Mouse (Mus musculus): Measurements from ENCODE around the gene Tfdp2.
A peak's percentile ranks its signal among the peaks of the same experiment; 100 is the strongest.

Gene Tfdp2

DNA sequence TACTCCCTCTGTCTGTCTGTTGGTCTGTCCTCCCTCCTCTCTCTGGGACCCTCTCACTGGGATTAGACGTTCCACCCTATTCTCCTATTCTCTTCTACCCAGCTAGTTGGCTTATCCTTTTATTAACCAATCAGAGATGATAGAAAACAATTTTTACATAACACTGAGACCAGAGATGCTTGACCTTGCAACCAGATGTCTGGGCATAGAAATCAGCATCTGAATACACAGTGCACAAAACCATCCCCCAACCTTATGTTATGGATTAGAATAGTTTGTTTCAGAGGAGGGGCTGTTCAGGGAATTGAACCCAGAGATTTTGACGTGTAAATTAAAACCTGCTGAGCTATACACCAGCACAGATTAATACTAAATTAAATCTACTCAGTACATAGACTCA is 34.2 kb downstream of the Tfdp2 start:
- DNase-seq = no peak

- DNase-seq = no peak
Observed at GRCm38 (mm10) chr9:96235477-96235876, 39.4 kb downstream of the Tfdp2 start.

- no peak for DNase-seq
Observed at GRCm38 (mm10) chr9:96237391-96237790, 41.3 kb downstream of the Tfdp2 start.

DNA sequence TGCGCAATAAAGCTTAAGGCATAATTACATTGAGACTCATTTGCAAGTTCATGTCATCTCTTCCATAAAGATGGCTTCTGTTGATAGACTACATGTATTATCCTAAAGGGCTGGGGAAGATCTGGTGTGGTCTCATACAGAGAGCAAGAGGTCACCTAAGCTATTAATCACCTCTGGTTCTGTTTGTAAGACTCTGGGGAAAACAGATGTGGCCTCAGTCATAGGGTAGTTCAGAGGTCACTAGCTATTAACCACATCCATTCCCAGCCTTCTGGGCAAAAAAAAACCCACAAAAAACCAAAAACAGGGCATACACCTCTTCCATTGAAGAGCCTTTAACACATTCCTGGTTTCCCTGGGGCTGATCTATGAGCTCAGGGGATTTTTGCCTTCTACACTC is 42.2 kb downstream of the Tfdp2 start:
- no peak for DNase-seq

- DNase-seq = no peak
Observed at GRCm38 (mm10) chr9:96241134-96242097, 45.3 kb downstream of the Tfdp2 start.

GRCm38 (mm10) chr9:96243915-96244314 is 47.8 kb downstream of the Tfdp2 start:
- peak; percentile 13 for DNase-seq

GRCm38 (mm10) chr9:96254812-96255211 is 58.7 kb downstream of the Tfdp2 start:
- DNase-seq = no peak

GRCm38 (mm10) chr9:96258478-96258877 is 62.4 kb downstream of the Tfdp2 start:
- peak; percentile 17 for DNase-seq

DNA sequence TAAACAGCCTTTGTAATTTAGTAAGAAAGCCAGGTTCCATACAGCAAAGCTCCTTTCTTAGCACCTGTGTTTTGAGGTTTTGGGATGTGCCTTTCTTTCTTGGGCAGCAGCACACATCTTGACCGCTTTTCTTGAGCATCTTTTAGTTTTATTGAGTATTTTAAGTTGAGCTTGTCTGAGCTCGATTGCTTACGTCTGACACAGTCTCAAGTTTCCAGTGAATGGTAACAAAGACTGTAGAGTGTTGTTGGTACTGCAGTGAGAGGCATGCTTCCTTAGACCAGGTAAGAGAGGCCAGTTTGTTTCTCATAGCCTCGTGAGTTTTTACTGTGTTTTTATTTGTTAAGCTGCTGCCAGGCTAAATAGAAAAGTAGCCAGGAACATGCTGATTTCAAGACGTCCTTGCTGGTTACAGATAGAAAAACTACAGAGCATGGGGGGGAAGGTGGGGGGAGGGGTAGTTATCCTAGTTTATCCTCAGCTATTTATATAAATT is 63.0 kb downstream of the Tfdp2 start:
- peak; percentile 42 for DNase-seq

GRCm38 (mm10) chr9:96259753-96260520 is 63.9 kb downstream of the Tfdp2 start:
- peak; percentile 30 for DNase-seq

- DNase-seq = no peak
Observed at GRCm38 (mm10) chr9:96261101-96261500, 65.0 kb downstream of the Tfdp2 start.

DNA sequence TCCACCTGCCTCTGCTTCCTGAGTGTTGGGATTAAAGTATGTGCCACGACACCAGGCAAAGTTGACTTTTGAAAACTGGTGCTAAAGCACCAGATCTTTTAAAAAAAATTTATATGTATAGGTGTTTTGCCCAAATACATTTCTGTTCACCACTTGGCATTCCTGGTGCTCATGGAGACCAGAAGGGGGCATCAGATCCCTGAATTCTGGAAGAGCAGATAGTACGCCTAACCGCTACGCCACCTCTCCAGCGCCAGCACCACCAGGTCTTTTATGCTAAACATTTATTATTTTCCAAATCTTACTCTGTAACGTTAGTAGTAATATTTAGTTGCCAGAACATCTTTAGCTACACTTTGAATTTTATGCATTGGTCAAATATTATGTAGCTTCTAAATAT is 65.9 kb downstream of the Tfdp2 start:
- DNase-seq = no peak

GRCm38 (mm10) chr9:96266793-96267558 is 70.9 kb downstream of the Tfdp2 start:
- DNase-seq = no peak

DNA sequence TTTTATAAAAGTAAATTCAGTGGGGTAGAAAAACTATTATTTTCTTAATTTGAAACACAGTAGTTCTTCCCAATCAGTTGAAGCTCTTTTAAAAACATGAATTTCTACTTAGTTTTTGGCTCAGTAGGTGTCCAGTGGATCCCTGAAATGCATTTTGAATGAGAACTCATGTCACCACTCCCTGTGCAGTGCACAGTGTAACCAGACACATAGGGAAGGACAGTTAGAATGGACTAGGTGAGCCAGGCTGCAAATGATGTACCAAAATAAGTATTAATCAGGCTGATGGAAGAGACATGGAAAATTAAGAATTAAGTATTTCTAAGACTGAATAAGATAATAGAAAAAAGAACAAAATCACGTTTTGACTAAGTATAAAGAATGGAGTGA is 71.5 kb downstream of the Tfdp2 start:
- DNase-seq = no peak

DNA sequence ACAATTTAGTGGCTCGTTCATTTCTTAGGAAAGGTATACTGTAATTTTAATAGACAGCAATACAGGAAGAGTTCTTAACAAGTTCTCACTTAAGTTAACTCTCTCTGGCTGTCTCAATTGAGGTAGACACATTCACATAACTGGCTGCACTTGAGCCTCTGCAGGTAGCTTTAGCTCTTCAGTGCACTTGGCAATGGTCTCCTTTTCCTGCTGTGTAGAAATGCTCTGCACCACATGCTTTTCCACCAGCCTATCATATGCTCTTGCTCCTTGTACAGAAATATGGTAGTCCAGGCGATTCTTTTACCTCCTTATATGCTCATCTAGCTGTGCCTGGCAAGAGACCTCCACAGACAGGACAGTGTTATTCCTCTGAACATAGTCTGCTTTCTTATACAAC is 73.7 kb downstream of the Tfdp2 start:
- DNase-seq = no peak

- DNase-seq = no peak
Observed at GRCm38 (mm10) chr9:96275543-96275942, 79.5 kb downstream of the Tfdp2 start.

DNA sequence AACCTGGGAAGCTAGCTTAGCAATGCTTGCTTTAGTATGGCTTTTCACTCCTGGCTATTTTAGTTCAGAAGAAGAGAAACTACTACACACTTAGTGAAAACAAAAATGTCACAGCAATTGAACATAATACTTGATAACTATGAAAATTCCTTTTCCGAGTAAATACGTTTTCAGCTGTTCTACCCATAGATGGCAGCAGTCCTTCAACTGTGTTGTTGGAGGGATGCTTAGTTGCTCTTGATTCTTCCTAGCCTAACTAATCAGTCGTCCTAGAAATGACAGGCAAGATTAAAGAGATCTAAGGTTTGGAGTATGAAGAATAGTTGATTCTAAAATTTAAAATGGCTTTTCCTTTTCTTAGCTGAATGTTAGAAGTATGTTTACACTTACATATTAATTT is 85.4 kb downstream of the Tfdp2 start:
- no peak for DNase-seq

GRCm38 (mm10) chr9:96282082-96282481 is 86.0 kb downstream of the Tfdp2 start:
- no peak for DNase-seq

- no peak for DNase-seq
Observed at GRCm38 (mm10) chr9:96284916-96285315, 88.8 kb downstream of the Tfdp2 start.

- DNase-seq = no peak
Observed at GRCm38 (mm10) chr9:96292144-96292543, 96.1 kb downstream of the Tfdp2 start.

DNA sequence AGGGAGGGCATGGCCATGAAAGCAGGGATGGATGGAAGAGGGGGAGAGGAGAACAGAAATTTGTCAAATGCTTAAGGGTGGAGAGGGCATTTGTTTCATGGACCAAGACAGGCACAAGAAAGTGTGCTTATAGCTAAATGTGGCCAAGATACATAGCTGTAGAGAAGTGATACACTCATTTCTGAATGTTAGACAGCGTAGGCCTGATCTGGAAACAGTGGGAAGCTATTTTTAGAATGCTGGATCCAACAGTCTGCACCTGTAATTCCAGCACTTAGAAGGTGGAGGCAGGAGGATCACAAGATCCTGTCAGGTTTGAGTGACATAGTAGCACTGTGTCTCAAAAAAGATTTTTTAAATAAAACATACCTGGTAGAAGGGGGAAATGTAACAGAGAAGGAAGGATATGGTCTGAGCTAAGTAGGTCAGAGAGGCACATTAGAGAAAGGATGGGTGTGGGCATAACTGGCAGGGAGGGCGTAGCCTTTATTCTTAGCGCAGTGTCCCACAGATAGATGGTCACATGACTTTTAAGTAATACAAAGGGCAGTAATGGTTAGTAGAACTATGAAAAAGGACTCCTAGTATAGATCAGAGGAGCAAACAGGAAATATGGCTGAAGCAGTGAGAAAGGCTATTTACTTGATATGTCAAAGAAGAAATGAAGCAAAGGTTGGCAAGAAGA is 103.4 kb downstream of the Tfdp2 start:
- DNase-seq = no peak

GRCm38 (mm10) chr9:96308816-96309215 is 112.7 kb downstream of the Tfdp2 start:
- DNase-seq = no peak
